In genomic region chr4:9770372-9771102, GRCm38 (mm10) we compare ENCODE assay signal across 8 mouse cellular contexts.
DNase-seq lines count a peak whose midpoint lies in the region; ATAC-seq lines count a peak whose summit lies in the region.

No protein-coding gene starts in this region.

- peak overlapping the region; percentile 54 for H3K9ac ChIP-seq in intestine, embryonic 15.5 days
- H3K9ac ChIP-seq in midbrain, embryonic 11.5 days (ENCODE audit: low read length): peak overlapping the region; percentile 71

- no peaks in the 10 kb centered on the region for H3K36me3 ChIP-seq in intestine, embryonic 15.5 days
- no peaks in the 10 kb centered on the region for H3K36me3 ChIP-seq in limb, embryonic 10.5 days
- no peaks in the 10 kb centered on the region for H3K36me3 ChIP-seq in midbrain, embryonic 11.5 days (ENCODE audit: control insufficient read depth, insufficient read depth, low read length)

- DNase-seq in left cerebral cortex, adult 18-20 months (ENCODE audit: low spot score in 2 of 2): peak; percentile 23 to 25
- no peak for DNase-seq in left cerebral cortex, adult 11 months (ENCODE audit: low spot score)
- peak; percentile 84 for DNase-seq in embryo, embryonic 11 days
- peak; percentile 34 to 62 for DNase-seq in gastrocnemius, postnatal 36 days
- peak; percentile 83 for DNase-seq in limb, embryonic 10.5 days (ENCODE audit: low spot score)
- DNase-seq in midbrain, embryonic 11.5 days (ENCODE audit: low spot score, missing footprints): peak; percentile 97
- peak; percentile 68 for DNase-seq in skeletal muscle tissue, adult 2 months (ENCODE audit: low read depth, low spot score)

- peak overlapping the region; percentile 48 for H3K4me3 ChIP-seq in intestine, embryonic 15.5 days (replicated peaks)
- peak overlapping the region; percentile 65 for H3K4me3 ChIP-seq in limb, embryonic 10.5 days
- H3K4me3 ChIP-seq in midbrain, embryonic 11.5 days (ENCODE audit: low read depth, low read length): peak overlapping the region; percentile 45

- peak overlapping the region; percentile 78 for H3K4me2 ChIP-seq in intestine, embryonic 15.5 days (replicated peaks)
- peak overlapping the region; percentile 58 for H3K4me2 ChIP-seq in midbrain, embryonic 11.5 days

- no peaks in the 10 kb centered on the region for H3K9me3 ChIP-seq in intestine, embryonic 15.5 days
- H3K9me3 ChIP-seq in limb, embryonic 10.5 days (replicated peaks): no peaks in the 10 kb centered on the region
- no peaks in the 10 kb centered on the region for H3K9me3 ChIP-seq in midbrain, embryonic 11.5 days (ENCODE audit: control insufficient read depth, low read length)

- H3K27ac ChIP-seq in intestine, embryonic 15.5 days: peak overlapping the region; percentile 45
- H3K27ac ChIP-seq in limb, embryonic 10.5 days: peak overlapping the region; percentile 92
- no peak overlapping the region for H3K27ac ChIP-seq in midbrain, embryonic 11.5 days (ENCODE audit: low read depth, low read length)

- ATAC-seq in intestine, embryonic 15.5 days: peak; percentile 94
- ATAC-seq in midbrain, embryonic 11.5 days (ENCODE audit: low FRiP score): peak; percentile 92

- no peaks in the 10 kb centered on the region for H3K27me3 ChIP-seq in intestine, embryonic 15.5 days (replicated peaks)
- H3K27me3 ChIP-seq in limb, embryonic 10.5 days (ENCODE audit: low read depth, poor library complexity, severe bottlenecking): no peaks in the 10 kb centered on the region
- no peaks in the 10 kb centered on the region for H3K27me3 ChIP-seq in midbrain, embryonic 11.5 days (ENCODE audit: control insufficient read depth, insufficient read depth, low read length)

- WGBS in intestine, embryonic 15.5 days: 2% methylated on average over 38 of the region's 38 CpGs
- 3% methylated on average over 38 of the region's 38 CpGs for WGBS in limb, embryonic 10.5 days
- WGBS in midbrain, embryonic 11.5 days: 3% methylated on average over 38 of the region's 38 CpGs

- intact Hi-C loops in gastrocnemius, postnatal 36 days (cut with DNase I): loop anchor here (2.0 to 10.0 kb wide), 3 partner anchors 93 to 636 kb away; no protein-coding TSS in a partner anchor

- H3K4me1 ChIP-seq in intestine, embryonic 15.5 days (replicated peaks): no peaks in the 10 kb centered on the region
- H3K4me1 ChIP-seq in limb, embryonic 10.5 days: peaks cover 9% of the 10 kb centered on the region; the same call in 1 of the 2 replicates
- H3K4me1 ChIP-seq in midbrain, embryonic 11.5 days (ENCODE audit: control insufficient read depth, insufficient read depth, low read length): no peaks in the 10 kb centered on the region
